Mouse (Mus musculus) cerebellum, postnatal 25 days (tissue): ENCODE data around the gene Olfr788.

Source experiments
- DNase-seq, 2 experiments: peaks; one replicate each; pipeline ENCODE4 v3.0.0; 2021; ENCODE audit warnings: mixed read lengths in 2 of 2

Gene Olfr788

DNA sequence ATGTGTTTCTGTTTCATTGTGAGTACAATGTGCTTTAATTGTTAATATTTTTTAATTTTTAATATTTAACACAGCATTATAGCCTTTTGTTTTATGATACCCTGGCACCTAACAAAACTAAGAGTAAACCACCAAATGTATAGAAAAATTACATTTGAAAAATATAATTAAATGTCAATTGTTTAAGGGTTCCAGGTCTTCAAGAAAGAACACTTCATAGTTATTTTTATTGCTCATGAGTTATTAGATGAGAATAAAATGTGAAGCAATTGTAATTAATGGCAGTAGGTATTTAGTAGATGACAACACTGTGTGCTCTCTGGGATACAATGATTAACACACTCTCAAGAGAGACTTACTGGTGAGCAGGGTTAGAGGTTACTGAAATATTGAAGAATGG lies at the start of gene Olfr788:
Gene Olfr788, plus strand, starts transcription at position 301 of the 400 bp plus-strand sequence.
- DNase-seq: no peak

- no peak for DNase-seq
These were observed 43.8 kb upstream of the Olfr788 start, which contains the start of gene Olfr786 for GRCm38 (mm10) chr10:129427006-129427405. Gene Olfr786 (plus strand): TSS chr10:129427306.

GRCm38 (mm10) chr10:129461562-129461961 lies 9.2 kb upstream of the Olfr788 start, which contains the start of gene Olfr787:
Gene Olfr787 (plus strand): TSS chr10:129461862.
- DNase-seq: no peak

DNA sequence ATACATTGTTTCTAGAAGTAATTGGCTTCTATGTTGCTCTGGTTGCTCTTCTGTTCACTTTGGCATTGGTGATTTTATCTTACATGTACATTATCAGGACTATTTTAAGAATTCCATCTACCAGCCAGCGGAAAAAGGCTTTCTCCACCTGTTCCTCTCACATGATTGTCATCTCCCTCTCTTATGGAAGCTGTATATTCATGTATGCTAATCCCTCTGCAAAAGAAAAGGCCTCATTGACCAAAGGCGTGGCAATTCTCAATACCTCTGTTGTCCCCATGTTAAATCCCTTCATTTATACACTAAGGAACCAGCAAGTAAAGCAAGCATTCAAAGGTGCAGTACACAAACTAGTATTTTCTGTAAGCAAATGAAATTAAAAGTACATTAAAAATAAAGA lies 2.5 kb downstream of the Olfr788 start:
- DNase-seq: no peak

GRCm38 (mm10) chr10:129473723-129474122 lies 2.9 kb downstream of the Olfr788 start:
- DNase-seq: no peak

DNA sequence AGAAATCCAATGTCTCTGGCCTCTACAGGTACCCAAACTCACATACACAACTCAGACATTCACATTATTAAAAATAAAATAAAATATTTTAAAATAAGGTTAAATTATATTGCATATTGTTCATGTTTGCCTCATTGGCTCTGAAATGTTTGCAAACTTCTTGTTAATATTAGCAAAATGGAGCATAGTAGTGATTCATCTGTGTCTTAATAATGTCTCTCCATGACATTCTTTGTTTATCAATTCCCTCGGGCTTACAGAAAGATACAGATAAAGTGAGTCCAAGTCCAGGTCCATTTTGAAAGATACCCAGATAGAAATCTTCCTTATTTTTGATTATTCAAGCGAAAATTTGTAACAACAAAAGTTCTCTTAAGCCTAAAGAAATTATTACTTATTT lies 13.7 kb downstream of the Olfr788 start, which contains the start of gene Olfr789:
Gene Olfr789, plus strand, starts transcription at position 301 of the 400 bp plus-strand sequence.
- DNase-seq: no peak

DNA sequence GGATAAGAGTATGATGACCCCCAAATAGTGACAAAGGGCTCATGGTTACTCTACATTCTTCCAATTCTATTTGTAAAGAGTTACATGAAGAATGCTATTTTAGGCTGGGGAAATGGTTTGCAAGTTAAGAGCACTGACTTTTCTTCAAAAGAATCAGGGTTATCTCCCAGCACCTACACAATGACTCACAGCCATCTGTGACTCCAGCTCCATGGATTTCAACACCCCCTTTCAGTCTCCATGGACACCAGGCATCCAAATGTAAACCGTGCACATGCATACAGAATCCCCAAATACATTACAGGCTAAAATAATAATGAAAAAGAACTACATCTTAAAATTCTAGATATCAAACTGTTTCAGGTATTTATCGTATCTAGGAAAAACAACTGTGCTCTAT lies 19.3 kb downstream of the Olfr788 start:
- no peak for DNase-seq

DNA sequence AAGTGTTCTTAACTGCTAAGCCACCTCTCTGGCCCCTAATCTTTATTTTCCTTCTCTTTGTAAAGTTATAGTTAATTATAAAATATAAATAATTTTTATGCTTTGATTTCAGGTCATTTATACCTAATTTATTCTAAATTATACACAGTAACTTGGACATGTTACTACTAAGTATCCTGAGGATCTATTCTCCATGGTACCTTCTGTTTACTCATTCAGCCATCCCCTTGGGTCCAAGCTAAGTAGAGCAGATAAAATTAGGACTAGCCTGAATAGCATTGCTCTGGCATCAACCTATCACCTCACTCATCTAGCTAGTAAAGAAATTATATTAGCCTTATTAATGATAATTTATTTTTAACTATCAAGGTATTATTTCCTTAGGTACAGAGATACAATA lies 27.4 kb downstream of the Olfr788 start, which contains the start of gene Olfr790:
Gene Olfr790, plus strand, starts transcription at position 301 of the 400 bp plus-strand sequence.
- DNase-seq: no peak

DNA sequence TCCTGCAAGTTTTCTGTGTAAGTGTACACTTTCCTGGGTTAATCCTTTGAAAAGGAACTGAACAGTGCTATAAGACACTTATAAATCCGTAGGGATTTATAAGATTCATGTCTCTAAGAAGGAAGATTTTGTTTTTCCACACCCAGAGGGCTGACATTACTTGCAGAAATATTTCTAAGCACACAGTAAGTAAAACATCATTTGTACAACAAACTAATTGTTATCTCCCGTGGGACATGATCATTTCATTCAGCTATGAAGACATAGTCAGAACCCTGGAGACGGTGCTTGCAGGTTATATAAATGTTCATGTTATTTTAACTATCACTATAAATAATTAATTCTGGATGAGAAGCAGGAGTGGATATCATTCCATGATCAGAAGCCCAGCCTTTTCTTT lies 50.7 kb downstream of the Olfr788 start, which contains the start of gene Olfr791:
Gene Olfr791, plus strand, starts transcription at position 301 of the 400 bp plus-strand sequence.
- DNase-seq: no peak
